Mouse (Mus musculus): ENCODE measurements around the gene 1810030O07Rik.

GRCm38 (mm10) chrX:12611211-12611610 lies 62.3 kb downstream of the 1810030O07Rik start:
- TF ChIP-seq POLR2A (IDR thresholded peaks at IDR 0.05; ENCODE audit: insufficient read depth, low read depth, low read length), result no peak
- no peak for TF ChIP-seq CTCF (IDR thresholded peaks at IDR 0.05)

Data from heart, adult 2 months (tissue).